Mouse (Mus musculus) kidney, adult 9 months (tissue): ENCODE data around the gene Gpr135.

Experiments
- DNase-seq: peaks from one replicate; pipeline ENCODE4 v3.0.0; 2022

Gpr135 gene

GRCm38 (mm10) chr12:72070327-72071269, at the start of gene Gpr135:
TSS of gene Gpr135 (minus strand) at chr12:72071125.
- DNase-seq = peak; percentile 77

DNA sequence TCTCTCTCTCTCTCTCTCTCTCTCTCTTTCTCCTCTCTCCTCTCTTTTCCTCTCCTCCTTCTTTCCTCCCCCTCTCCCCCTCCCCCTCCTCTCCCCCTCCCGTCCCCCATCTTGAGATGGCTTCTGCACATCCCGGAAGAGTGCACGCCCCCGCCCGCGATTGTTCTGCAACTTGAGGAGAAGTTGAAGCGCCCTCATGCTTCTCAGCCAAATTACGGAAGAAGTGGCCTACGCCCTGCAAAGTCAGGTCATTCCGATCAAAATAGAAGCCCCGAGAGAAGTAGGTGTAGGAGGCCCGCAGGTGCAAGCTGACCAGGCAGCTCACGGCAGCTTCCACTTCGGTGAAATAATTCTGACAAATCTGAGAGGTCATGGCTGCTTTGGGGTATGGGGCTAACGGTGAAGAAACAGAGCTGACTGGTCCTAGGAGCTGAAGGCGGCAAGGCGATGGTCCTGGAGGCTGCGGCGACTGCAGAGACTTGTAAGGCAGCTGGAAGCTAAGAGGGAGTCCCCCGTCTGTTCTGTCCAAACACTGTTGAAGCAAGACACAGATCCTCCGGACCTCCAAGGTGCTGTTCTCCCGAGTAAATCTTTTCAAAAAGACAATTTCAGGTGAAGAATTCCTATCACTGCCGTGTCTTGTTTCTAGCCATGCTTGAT, 44.9 kb upstream of the Gpr135 start:
- no peak for DNase-seq

- no peak for DNase-seq
Observed at GRCm38 (mm10) chr12:72115126-72115525, 44.2 kb upstream of the Gpr135 start.

GRCm38 (mm10) chr12:72104525-72105281, 33.8 kb upstream of the Gpr135 start:
- DNase-seq = peak; percentile 78

DNA sequence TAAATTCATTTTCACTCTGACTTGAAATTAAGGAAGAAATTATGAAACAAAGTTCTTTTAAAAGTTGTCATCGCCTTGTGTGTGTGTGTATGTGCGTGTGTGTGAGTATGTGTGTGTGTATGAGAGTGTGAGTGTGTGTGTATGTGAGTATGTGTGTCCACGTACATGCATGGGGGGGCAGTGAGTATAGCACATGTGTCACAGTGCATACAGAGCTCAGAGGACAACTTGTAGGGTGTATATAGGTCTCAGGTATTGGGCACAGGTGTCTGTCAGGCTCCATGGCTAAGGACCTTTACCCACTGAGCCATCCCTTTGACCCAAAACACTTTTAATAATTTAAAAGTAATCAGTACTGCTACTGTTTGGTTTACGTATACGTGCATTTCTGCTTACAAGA, 33.1 kb upstream of the Gpr135 start:
- DNase-seq = no peak

DNA sequence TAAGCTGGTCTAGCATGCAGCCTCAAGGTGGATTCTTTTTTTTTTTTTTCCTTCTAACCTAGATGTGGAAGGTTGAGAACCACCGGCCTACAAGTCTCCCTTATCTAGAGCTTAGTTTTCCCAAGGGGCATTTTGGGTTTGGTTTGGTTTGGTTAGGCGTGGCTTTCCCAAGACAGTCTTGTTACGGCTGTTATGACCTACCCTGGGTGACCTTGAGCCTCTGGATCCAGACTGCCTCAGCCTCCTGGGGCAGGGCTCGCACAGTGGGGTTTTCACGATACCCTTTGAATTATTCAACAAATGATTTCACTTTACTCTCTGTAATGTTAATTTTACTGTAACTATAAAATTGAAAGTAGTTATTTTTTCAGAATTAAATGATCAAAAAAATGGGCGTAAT, 31.9 kb upstream of the Gpr135 start:
- no peak for DNase-seq

DNA sequence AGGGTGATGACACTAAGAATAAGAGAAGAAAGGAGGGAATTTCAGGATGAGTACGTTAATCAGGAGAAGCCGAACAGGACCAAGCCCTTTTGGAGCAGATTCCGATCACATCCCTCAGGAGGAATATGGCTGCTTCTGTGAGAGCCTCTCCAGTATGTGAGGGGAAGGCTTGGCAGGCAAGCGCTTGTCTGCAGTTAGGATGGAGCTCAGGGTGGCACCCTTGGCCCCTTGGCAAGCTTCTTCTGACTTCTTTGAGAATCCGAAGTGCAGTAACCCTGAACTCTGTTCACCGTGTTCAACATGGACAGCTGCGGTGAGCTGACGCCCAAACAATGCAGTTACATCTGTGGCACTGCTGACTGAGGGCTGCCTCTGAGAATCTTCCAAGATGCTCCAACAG, 26.0 kb upstream of the Gpr135 start:
- DNase-seq = no peak

DNA sequence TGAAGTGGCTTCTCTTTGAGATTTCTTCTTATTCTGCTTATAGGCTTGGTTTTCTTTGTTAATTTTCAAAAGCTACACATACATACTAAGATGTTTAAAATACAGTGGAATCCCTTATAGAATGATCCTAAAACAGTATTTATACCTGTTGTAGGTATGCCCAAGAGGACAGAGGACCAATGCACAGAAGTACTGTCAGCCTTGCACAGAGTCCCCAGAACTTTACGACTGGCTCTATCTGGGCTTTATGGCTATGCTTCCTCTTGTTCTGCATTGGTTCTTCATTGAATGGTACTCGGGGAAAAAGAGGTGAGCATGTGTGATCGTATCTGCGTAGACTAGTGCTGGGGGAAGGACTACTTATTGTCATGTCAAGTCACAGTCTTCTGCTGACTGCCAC, 18.9 kb upstream of the Gpr135 start:
- DNase-seq = no peak

- DNase-seq = no peak
Observed at GRCm38 (mm10) chr12:72086166-72086825, 15.4 kb upstream of the Gpr135 start.

- peak; percentile 100 for DNase-seq
Observed at GRCm38 (mm10) chr12:72085329-72086165, 14.6 kb upstream of the Gpr135 start, which contains the start of the genes L3hypdh and Jkamp. TSS of gene L3hypdh (minus strand) at chr12:72085439. TSS of gene Jkamp (plus strand) at chr12:72085589.

- DNase-seq = no peak
Observed at GRCm38 (mm10) chr12:72085024-72085328, 14.1 kb upstream of the Gpr135 start.

DNA sequence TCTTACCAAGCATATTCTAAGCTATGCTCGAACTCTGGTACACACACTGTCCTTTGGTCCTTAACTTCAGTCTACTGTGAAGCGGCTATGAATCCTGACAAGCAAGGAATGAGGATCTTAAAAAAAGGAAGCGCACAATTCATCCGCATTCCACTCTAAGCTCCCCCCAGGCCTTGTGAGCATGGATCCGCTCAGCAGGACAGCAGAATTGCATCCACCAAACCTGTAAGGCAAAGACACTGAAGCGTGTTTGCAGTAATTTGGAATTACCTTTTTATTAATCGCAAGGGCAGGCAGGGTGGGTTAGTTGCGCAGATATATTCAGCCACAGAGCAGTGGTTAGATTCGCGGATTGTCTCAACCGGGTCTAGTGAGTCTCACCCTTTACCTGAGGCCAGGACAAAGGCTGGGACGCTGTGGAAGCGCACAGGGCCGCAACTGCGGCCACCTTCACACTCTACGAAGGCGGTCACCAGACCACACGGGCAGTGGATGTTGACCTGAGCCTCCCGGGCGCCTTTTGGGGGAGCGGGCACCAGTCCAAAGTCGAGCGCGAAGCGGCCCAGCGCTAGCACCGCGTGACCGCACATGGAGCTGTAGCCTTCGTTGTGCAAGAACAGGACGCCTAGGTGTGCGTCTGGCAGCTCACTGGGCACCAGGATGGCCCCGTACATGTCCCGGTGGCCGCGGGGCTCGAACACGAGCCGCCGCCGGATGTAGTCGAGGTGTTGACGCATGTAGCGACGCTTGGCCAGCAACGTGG, 13.5 kb upstream of the Gpr135 start:
- DNase-seq = peak; percentile 93

- no peak for DNase-seq
Observed at GRCm38 (mm10) chr12:72083265-72083664, 12.3 kb upstream of the Gpr135 start.

DNA sequence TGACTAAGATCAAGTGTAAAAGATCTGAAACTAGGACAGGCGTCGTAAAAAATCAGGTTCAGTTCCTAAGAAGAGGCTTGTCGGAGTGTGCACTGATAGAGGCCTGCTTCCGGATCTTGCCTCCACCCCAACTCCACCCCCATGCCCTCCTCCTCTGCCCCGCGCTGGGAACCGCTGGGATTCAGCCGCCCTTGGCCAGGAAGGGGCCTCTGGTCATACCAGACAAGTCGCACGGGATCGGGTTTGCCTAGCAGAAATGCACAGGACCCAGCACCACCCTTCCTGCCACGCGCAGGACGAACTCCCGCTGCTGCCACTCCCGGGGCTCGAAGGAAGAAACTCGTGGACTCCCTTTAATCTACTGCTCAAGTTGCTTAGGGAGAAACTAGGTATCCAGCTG, 11.4 kb upstream of the Gpr135 start:
- peak; percentile 26 for DNase-seq

GRCm38 (mm10) chr12:72081961-72082360, 11.0 kb upstream of the Gpr135 start:
- no peak for DNase-seq

DNA sequence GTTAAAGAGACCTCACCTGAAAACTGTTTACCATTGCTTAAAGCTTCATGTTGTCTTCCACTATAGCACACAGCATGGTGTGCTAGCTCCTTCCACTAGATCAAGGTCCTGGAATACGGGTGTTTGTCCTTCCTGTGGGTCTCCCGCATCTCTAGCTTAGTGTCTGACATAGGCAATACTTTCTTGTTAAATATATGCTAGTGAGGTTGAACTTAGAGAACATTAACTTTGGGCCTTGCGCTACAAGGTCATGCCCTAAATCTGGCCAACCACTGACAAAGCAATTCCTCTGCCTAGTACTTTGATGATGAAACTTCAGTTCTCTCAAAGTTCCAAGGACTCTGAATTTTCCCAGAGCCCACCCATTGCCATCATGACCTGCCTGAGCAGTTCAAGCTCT, 7.3 kb upstream of the Gpr135 start:
- DNase-seq = peak; percentile 71

- no peak for DNase-seq
Observed at GRCm38 (mm10) chr12:72069626-72070326, 1.1 kb downstream of the Gpr135 start.

- no peak for DNase-seq
Observed at GRCm38 (mm10) chr12:72057780-72058179, 13.1 kb downstream of the Gpr135 start.

DNA sequence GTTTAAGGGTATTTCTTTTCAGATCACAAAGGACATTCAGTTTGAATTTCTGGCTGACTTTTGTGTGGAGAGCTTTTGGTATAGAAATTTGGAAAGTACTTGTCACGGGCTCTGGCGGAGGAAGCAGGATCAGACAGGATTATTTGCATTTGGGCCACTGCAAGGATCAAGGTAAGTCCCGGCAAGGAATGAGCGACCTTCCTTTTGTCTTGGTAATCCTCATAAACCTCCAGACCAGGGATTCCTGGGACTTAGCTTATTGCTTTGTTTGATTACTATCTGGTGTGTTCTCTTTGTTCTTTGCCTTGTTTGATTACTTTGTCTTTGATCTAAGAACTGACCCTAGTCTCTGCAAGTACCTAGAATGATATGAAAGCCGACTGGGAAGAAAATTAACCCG, 17.1 kb downstream of the Gpr135 start:
- no peak for DNase-seq

- peak; percentile 56 for DNase-seq
Observed at GRCm38 (mm10) chr12:72053303-72053702, 17.6 kb downstream of the Gpr135 start.
